Mouse (Mus musculus) myocyte (in vitro differentiated cells): ENCODE results near the gene Psors1c2.

Source experiments
- CEBPB ChIP-seq: IDR thresholded peaks from 2 replicates; pipeline ENCODE4 v1.6.1; 2011; ENCODE audit warnings: mild to moderate bottlenecking, moderate library complexity; ENCODE audit not compliant: poor library complexity, insufficient read depth, severe bottlenecking
- MAX ChIP-seq: IDR thresholded peaks from one replicate; pipeline ENCODE4 v1.6.1; 2011; ENCODE audit warnings: low read depth, mild to moderate bottlenecking, control low read depth
- MYOG ChIP-seq, 3 experiments: IDR thresholded peaks; one replicate each; pipeline ENCODE4 v1.6.1; 2011; ENCODE audit warnings: control low read depth in 2 of 3, low read depth in 2 of 3, mild to moderate bottlenecking in 2 of 3; ENCODE audit not compliant: insufficient read length in 2 of 3, control insufficient read depth in 1 of 3, insufficient read depth in 1 of 3
- POLR2A ChIP-seq: IDR thresholded peaks from one replicate; pipeline ENCODE4 v1.6.1; 2011; ENCODE audit warnings: low read depth, mild to moderate bottlenecking, control low read depth, moderate library complexity; ENCODE audit not compliant: insufficient read length
- POLR2AphosphoS2 ChIP-seq: IDR thresholded peaks from one replicate; pipeline ENCODE4 v1.6.1; 2011; ENCODE audit warnings: low read depth, control low read depth; ENCODE audit not compliant: insufficient read length
- USF1 ChIP-seq: IDR thresholded peaks from one replicate; pipeline ENCODE4 v1.6.1; 2011; ENCODE audit warnings: low read depth, mild to moderate bottlenecking, control low read depth, moderate library complexity

DNA sequence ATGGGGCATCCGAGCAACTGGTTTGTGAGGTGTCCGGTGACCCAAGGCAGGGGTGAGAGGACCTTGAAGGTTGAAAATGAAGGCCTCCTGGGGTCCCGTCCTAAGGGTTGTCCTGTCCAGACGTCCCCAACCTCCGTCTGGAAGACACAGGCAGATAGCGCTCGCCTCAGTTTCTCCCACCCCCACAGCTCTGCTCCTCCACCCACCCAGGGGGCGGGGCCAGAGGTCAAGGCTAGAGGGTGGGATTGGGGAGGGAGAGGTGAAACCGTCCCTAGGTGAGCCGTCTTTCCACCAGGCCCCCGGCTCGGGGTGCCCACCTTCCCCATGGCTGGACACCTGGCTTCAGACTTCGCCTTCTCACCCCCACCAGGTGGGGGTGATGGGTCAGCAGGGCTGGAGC lies 27.2 kb upstream of the Psors1c2 start, which contains the start of gene Pou5f1:
- TF ChIP-seq POLR2A: no peak
- no peak for TF ChIP-seq CEBPB
- no peak for TF ChIP-seq POLR2AphosphoS2
- no peak for TF ChIP-seq MAX
- no peak for TF ChIP-seq USF1
- no peak for TF ChIP-seq MYOG (IDR thresholded peaks at IDR 0.05; ENCODE audit: control insufficient read depth in 1 of 3, insufficient read depth in 1 of 3, insufficient read length in 2 of 3, low read depth in 2 of 3)
